Comparison of ENCODE assay signal across 14 mouse cellular contexts in the genomic region with DNA sequence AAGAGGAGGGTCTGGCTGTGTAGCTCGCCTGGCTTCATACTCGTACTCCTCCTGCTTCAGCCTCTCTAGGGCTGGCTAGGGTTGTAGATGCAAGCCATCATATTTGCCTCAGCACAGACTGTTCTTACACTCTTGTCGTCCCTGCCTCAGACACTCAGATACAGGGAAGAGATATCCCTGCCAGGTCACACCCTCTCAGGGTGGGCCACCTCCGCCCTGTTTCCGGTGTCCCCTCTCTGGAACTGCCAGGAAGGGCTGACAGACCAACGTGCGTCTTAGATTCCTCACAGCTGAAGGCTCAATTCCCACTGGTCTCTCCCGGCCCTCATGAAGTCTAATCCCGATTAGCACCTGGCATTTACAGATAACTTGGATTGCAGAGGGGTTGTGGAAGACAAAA. TPM values are rescaled to one million over a fixed set of nuclear protein-coding genes. Genes with fewer than 3 reads are reported as not detected.
DNase-seq lines count a peak whose midpoint lies in the region; ATAC-seq and TF ChIP-seq lines count a peak whose summit lies in the region.
"Had no signal": no experiment of that assay in that cellular context is flagged by ENCODE, and none has a peak within 500 bp of the region (broad histone marks: within the 10 kb centered on the region; RNA-seq: fewer than 3 reads in every experiment).

No protein-coding gene starts in this region.

- no peaks in the 10 kb centered on the region for H3K9me3 ChIP-seq in heart, embryonic 11.5 days (replicated peaks; ENCODE audit: control insufficient read depth, low read length)
- H3K9me3 ChIP-seq in lung, postnatal 0 days (ENCODE audit: low read length): no peaks in the 10 kb centered on the region
- H3K9me3 ChIP-seq: hindbrain, embryonic 13.5 days; intestine, embryonic 15.5 days had no signal

- no peaks in the 10 kb centered on the region for H3K27me3 ChIP-seq in heart, adult 2 months (ENCODE audit: control insufficient read depth, insufficient read depth, low read length)
- H3K27me3 ChIP-seq in heart, embryonic 11.5 days (ENCODE audit: control insufficient read depth, insufficient read depth, low read length): no peaks in the 10 kb centered on the region
- no peaks in the 10 kb centered on the region for H3K27me3 ChIP-seq in testis, adult 2 months (ENCODE audit: control insufficient read depth, insufficient read depth, low read length)
- H3K27me3 ChIP-seq in lung, postnatal 0 days (replicated peaks; ENCODE audit: insufficient read depth, low read length): no peaks in the 10 kb centered on the region
- H3K27me3 ChIP-seq: hindbrain, embryonic 13.5 days; intestine, embryonic 15.5 days had no signal

- H3K36me3 ChIP-seq in heart, adult 2 months (ENCODE audit: control insufficient read depth, insufficient read depth, low read length): peaks cover 14% of the 10 kb centered on the region
- no peaks in the 10 kb centered on the region for H3K36me3 ChIP-seq in heart, embryonic 11.5 days (ENCODE audit: control insufficient read depth, insufficient read depth, low read length)
- H3K36me3 ChIP-seq in testis, adult 2 months (ENCODE audit: control insufficient read depth, insufficient read depth, low read length): no peaks in the 10 kb centered on the region
- no peaks in the 10 kb centered on the region for H3K36me3 ChIP-seq in lung, postnatal 0 days (ENCODE audit: insufficient read depth, low read length)
- H3K36me3 ChIP-seq: hindbrain, embryonic 13.5 days; intestine, embryonic 15.5 days had no signal

- ATAC-seq in heart, embryonic 11.5 days (replicated peaks; ENCODE audit: insufficient number of reproducible peaks, low FRiP score, low TSS enrichment): no peak
- peak; percentile 68 for ATAC-seq in lung, postnatal 0 days
- ATAC-seq: forebrain, embryonic 16.5 days; intestine, embryonic 15.5 days had no signal

- peak; percentile 50 to 60 for DNase-seq in heart, adult 2 months
- DNase-seq in testis, postnatal 10 days (ENCODE audit: low spot score): no peak
- DNase-seq in lung, postnatal 0 days (ENCODE audit: low spot score): peak; percentile 42
- no peak for DNase-seq in right cerebral cortex, postnatal 4 days
- DNase-seq in Muller cell, postnatal 12 days (ENCODE audit: inconsistent ontology term): no peak
- DNase-seq: left cerebral cortex, postnatal 4 days; thymus, adult 2 months had no signal

- H3K9ac ChIP-seq in heart, adult 2 months (ENCODE audit: low read depth, low read length): no peak overlapping the region
- H3K9ac ChIP-seq in heart, embryonic 11.5 days (ENCODE audit: low read depth, low read length): no peak overlapping the region
- H3K9ac ChIP-seq in lung, postnatal 0 days (replicated peaks; ENCODE audit: low read depth): no peak overlapping the region
- H3K9ac ChIP-seq: hindbrain, embryonic 13.5 days; intestine, embryonic 15.5 days; liver, embryonic 14.5 days had no signal

- H3K4me3 ChIP-seq in heart, adult 2 months: no peak overlapping the region
- H3K4me3 ChIP-seq in heart, embryonic 11.5 days (ENCODE audit: low read depth, low read length): no peak overlapping the region
- H3K4me3 ChIP-seq in testis, adult 2 months (ENCODE audit: control insufficient read depth, low read depth, low read length): no peak overlapping the region
- no peak overlapping the region for H3K4me3 ChIP-seq in lung, postnatal 0 days (ENCODE audit: low read depth, low read length)
- H3K4me3 ChIP-seq: hindbrain, embryonic 13.5 days; intestine, embryonic 15.5 days had no signal

- intact Hi-C loops in heart, adult 2 months (cut with DNase I): loop anchor here (2.0 to 10.0 kb wide), 2 partner anchors 14 to 274 kb away; a partner anchor contains a TSS

- peak overlapping the region; percentile 51 for H3K27ac ChIP-seq in heart, adult 2 months
- H3K27ac ChIP-seq in heart, embryonic 11.5 days (ENCODE audit: low read depth, low read length): no peak overlapping the region
- peak overlapping the region; percentile 71 for H3K27ac ChIP-seq in testis, adult 2 months (ENCODE audit: control insufficient read depth, insufficient read depth, low read depth, low read length)
- H3K27ac ChIP-seq in lung, postnatal 0 days (ENCODE audit: low read length): no peak overlapping the region
- H3K27ac ChIP-seq: hindbrain, embryonic 13.5 days; intestine, embryonic 15.5 days; liver, embryonic 14.5 days had no signal

- TF ChIP-seq POLR2A in heart, adult 2 months (IDR thresholded peaks at IDR 0.05; ENCODE audit: insufficient read depth, low read depth, low read length): no peak
- TF ChIP-seq POLR2A in testis, adult 2 months (IDR thresholded peaks at IDR 0.05; ENCODE audit: control insufficient read depth, low read depth, low read length): no peak

- no peak for TF ChIP-seq EP300 in heart, adult 2 months (IDR thresholded peaks at IDR 0.05; ENCODE audit: insufficient read depth, low read depth, low read length)
- peak; percentile 57 for TF ChIP-seq EP300 in lung, postnatal 0 days (IDR thresholded peaks at IDR 0.05)

- no peak for TF ChIP-seq CTCF in heart, adult 2 months (IDR thresholded peaks at IDR 0.05)
- TF ChIP-seq CTCF in testis, adult 2 months (IDR thresholded peaks at IDR 0.05; ENCODE audit: control insufficient read depth, insufficient read depth, insufficient replicate concordance, low read depth, low read length): no peak
- no peak for TF ChIP-seq CTCF in lung, postnatal 0 days (IDR thresholded peaks at IDR 0.05)

- no peak overlapping the region for H3K4me2 ChIP-seq in heart, embryonic 11.5 days
- H3K4me2 ChIP-seq in lung, postnatal 0 days (replicated peaks; ENCODE audit: low read depth, low read length): no peak overlapping the region
- H3K4me2 ChIP-seq: hindbrain, embryonic 13.5 days; intestine, embryonic 15.5 days had no signal

- 38% methylated on average over 9 of the region's 9 CpGs for WGBS in heart, adult 2 months
- 55% methylated on average over 9 of the region's 9 CpGs for WGBS in heart, embryonic 11.5 days (ENCODE audit: insufficient replicate concordance)
- 47% methylated on average over 9 of the region's 9 CpGs for WGBS in lung, postnatal 0 days

- H3K4me1 ChIP-seq in heart, adult 2 months (ENCODE audit: control insufficient read depth, insufficient read depth, low read length): peaks cover 13% of the 10 kb centered on the region
- peaks cover 9% of the 10 kb centered on the region for H3K4me1 ChIP-seq in heart, embryonic 11.5 days (ENCODE audit: control insufficient read depth, insufficient read depth, low read length)
- peaks cover 4% of the 10 kb centered on the region for H3K4me1 ChIP-seq in testis, adult 2 months (ENCODE audit: control insufficient read depth, insufficient read depth, low read length)
- H3K4me1 ChIP-seq in lung, postnatal 0 days (ENCODE audit: insufficient read depth, low read depth, low read length): peaks cover 4% of the 10 kb centered on the region

- H3K79me2 ChIP-seq in heart, adult 2 months (replicated peaks; ENCODE audit: control insufficient read depth, insufficient read depth, low read length): no peaks in the 10 kb centered on the region; the same call in 1 of the 2 replicates

RNA-seq across cellular contexts. Expression of a gene that starts 6.6 kb away (rescaled TPM):
- total RNA-seq in heart, adult 2 months (2021): 10 to 100 TPM; 15.8 to 18.9 TPM
- polyA plus RNA-seq in heart, adult 2 months (2012; rRNA removed): 7.7 and 18.7 TPM in 2 replicates
- polyA plus RNA-seq in heart, embryonic 11.5 days (2014; fragmentation: Nextera tagmentation; extraction: Ambion mirVana): 43.5 and 49.2 TPM in 2 replicates
- 3.3 and 3.6 TPM in 2 replicates for polyA plus RNA-seq in testis, adult 2 months (2012; rRNA removed)
- polyA plus RNA-seq in lung, postnatal 0 days (2015; fragmentation: Nextera tagmentation; extraction: Ambion mirVana): 15.7 and 16.3 TPM in 2 replicates
- total RNA-seq: MEL had no signal

Comparison
In these comparisons a context has a peak if more than half of its experiments do, and no peak if none do; other contexts are left out.
1. H3K27ac ChIP-seq: peak in heart, adult 2 months (single experiment) and testis, adult 2 months (single experiment); none in heart, embryonic 11.5 days (single experiment) and lung, postnatal 0 days (single experiment).
2. DNase-seq: peak in heart, adult 2 months (2 of 2) and lung, postnatal 0 days (single experiment); none in testis, postnatal 10 days (single experiment), right cerebral cortex, postnatal 4 days (single experiment) and Muller cell, postnatal 12 days (single experiment).